Mouse (Mus musculus): ENCODE results near the gene Gpbp1l1.

The Gpbp1l1 gene

GRCm38 (mm10) chr4:116635197-116635596 lies 77.7 kb downstream of the Gpbp1l1 start:
- no peak for DNase-seq (ENCODE audit: low spot score in 2 of 2)

GRCm38 (mm10) chr4:116638821-116639220 lies 81.4 kb downstream of the Gpbp1l1 start:
- DNase-seq (ENCODE audit: low spot score in 2 of 2): no peak

GRCm38 (mm10) chr4:116642071-116642470 lies 84.6 kb downstream of the Gpbp1l1 start:
- no peak for DNase-seq (ENCODE audit: low spot score in 2 of 2)

Data from right cerebral cortex, adult 2 months (tissue).